Mouse (Mus musculus) liver, embryonic 13.5 days (tissue): Measurements from ENCODE around the gene Suz12. TPM values are rescaled to one million over a fixed set of nuclear protein-coding genes. Genes with fewer than 3 reads are reported as not detected.
"Not testable (repeated sequence)": the region's sequence is repeated elsewhere in the genome, so short reads cannot be mapped to it uniquely, and the experiment has no call there.

ENCODE experiments used
- ATAC-seq: fragments of 200-750 bp; cut with Nextera tagmentation; 2 replicates; pipeline ENCODE4 v1.8.0; 2017; ENCODE audit warnings: low read depth, mild to moderate bottlenecking, moderate number of reproducible peaks, moderate library complexity
- DNase-seq: peaks from one replicate; pipeline ENCODE4 v3.0.0; 2022
- H3K27ac ChIP-seq: fragments of 300-500 bp; sonication (generic); 2 replicates; pipeline ENCODE4 v1.5.1; 2015; ENCODE audit warnings: moderate library complexity, mild to moderate bottlenecking, inconsistent platforms
- H3K27me3 ChIP-seq: fragments of 300-500 bp; sonication (generic); 2 replicates; pipeline ENCODE4 v1.6.1; 2015; ENCODE audit warnings: mild to moderate bottlenecking, inconsistent platforms
- H3K36me3 ChIP-seq: fragments of 300-500 bp; sonication (generic); 2 replicates; pipeline ENCODE4 v1.6.1; 2015; ENCODE audit warnings: mild to moderate bottlenecking, inconsistent platforms
- H3K4me1 ChIP-seq: fragments of 300-500 bp; sonication (generic); replicated peaks from 2 replicates; pipeline ENCODE4 v1.6.1; 2015; ENCODE audit warnings: inconsistent platforms
- H3K4me2 ChIP-seq: fragments of 300-500 bp; sonication (generic); 2 replicates; pipeline ENCODE4 v1.6.1; 2015; ENCODE audit warnings: inconsistent platforms, mild to moderate bottlenecking, moderate library complexity
- H3K4me3 ChIP-seq: fragments of 300-500 bp; sonication (generic); replicated peaks from 2 replicates; pipeline ENCODE4 v1.5.1; 2015; ENCODE audit warnings: mild to moderate bottlenecking, inconsistent platforms
- H3K9ac ChIP-seq: fragments of 300-500 bp; sonication (generic); 2 replicates; pipeline ENCODE4 v1.6.1; 2015; ENCODE audit warnings: mild to moderate bottlenecking, inconsistent platforms
- H3K9me3 ChIP-seq: fragments of 300-500 bp; sonication (generic); replicated peaks from 2 replicates; pipeline ENCODE4 v1.6.1; 2016; ENCODE audit warnings: inconsistent platforms
- WGBS: fragments of 180-500 bp; shearing (Covaris S2); methylation state at CpG from one replicate; pipeline ENCODE4 v1.1.7; 2015; ENCODE audit not compliant: insufficient replicate concordance; 5-methylcytosine and 5-hydroxymethylcytosine counted together
- polyA plus RNA-seq: library from polyadenylated mRNA; unstranded; fragments of >200 nt; fragmentation: Nextera tagmentation; extraction: Ambion mirVana; gene quantifications from 2 replicates; pipeline ENCODE4 v1.2.1, GENCODE M21; 2015

The Suz12 gene
- polyA plus RNA-seq, 1 experiment from 2014 or later, result 16.4 TPM

GRCm38 (mm10) chr11:79992035-79992591 lies 793 bp upstream of the Suz12 start:
- no peaks in the 10 kb centered on the region for H3K9me3 ChIP-seq
- DNase-seq (no peak), ATAC-seq (no peak)
- peak overlapping the region; percentile 82 for H3K9ac ChIP-seq
- WGBS, result 14% methylated on average over 21 of the region's 21 CpGs
- H3K27ac ChIP-seq, result peak overlapping the region; percentile 92
- peak overlapping the region; percentile 99 for H3K4me3 ChIP-seq
- peaks cover 13% of the 10 kb centered on the region for H3K36me3 ChIP-seq
- H3K4me1 ChIP-seq, result peaks cover 15% of the 10 kb centered on the region
- H3K27me3 ChIP-seq, result no peaks in the 10 kb centered on the region
- H3K4me2 ChIP-seq, result peak overlapping the region; percentile 89

GRCm38 (mm10) chr11:79993356-79994270 lies 707 bp downstream of the Suz12 start:
- peak overlapping the region; percentile 99 for H3K4me3 ChIP-seq
- ATAC-seq (peak; percentile 22), DNase-seq (no peak)
- peak overlapping the region; percentile 99 for H3K9ac ChIP-seq
- H3K4me1 ChIP-seq, result peaks cover 15% of the 10 kb centered on the region
- H3K4me2 ChIP-seq, result peak overlapping the region; percentile 64
- peak overlapping the region; percentile 100 for H3K27ac ChIP-seq
- H3K36me3 ChIP-seq, result peaks cover 21% of the 10 kb centered on the region
- WGBS, result 1% methylated on average over 64 of the region's 74 CpGs
- H3K9me3 ChIP-seq, result no peaks in the 10 kb centered on the region
- H3K27me3 ChIP-seq, result no peaks in the 10 kb centered on the region

GRCm38 (mm10) chr11:79994271-79994988 lies 1.5 kb downstream of the Suz12 start:
- no peak for ATAC-seq
- Histone ChIP-seq H3K4me2 (peak overlapping the region; percentile 64), H3K4me3 (peak overlapping the region; percentile 99), H3K9ac (peak overlapping the region; percentile 99), H3K9me3 (no peaks in the 10 kb centered on the region), H3K4me1 (peaks cover 15% of the 10 kb centered on the region), H3K36me3 (peaks cover 26% of the 10 kb centered on the region), H3K27me3 (no peaks in the 10 kb centered on the region), H3K27ac (peak overlapping the region; percentile 100; the same call in 1 of the 2 replicates)
- WGBS, result 2% methylated on average over 7 of the region's 7 CpGs
- DNase-seq, result no peak

GRCm38 (mm10) chr11:80016533-80016932 lies 23.6 kb downstream of the Suz12 start:
- not testable (repeated sequence) for H3K27me3 ChIP-seq, DNase-seq, H3K4me3 ChIP-seq, H3K9ac ChIP-seq, H3K27ac ChIP-seq, ATAC-seq, H3K4me2 ChIP-seq, H3K4me1 ChIP-seq, H3K9me3 ChIP-seq
- 87% methylated on average over 4 of the region's 5 CpGs for WGBS
- peaks cover 81% of the 10 kb centered on the region for H3K36me3 ChIP-seq

GRCm38 (mm10) chr11:80019792-80020191 lies 26.9 kb downstream of the Suz12 start:
- ATAC-seq (no peak), DNase-seq (no peak)
- Histone ChIP-seq H3K4me1 (no peaks in the 10 kb centered on the region), H3K36me3 (peaks cover 80% of the 10 kb centered on the region), H3K9ac (no peak overlapping the region), H3K27me3 (no peaks in the 10 kb centered on the region), H3K9me3 (no peaks in the 10 kb centered on the region), H3K4me2 (no peak overlapping the region), H3K27ac (no peak overlapping the region), H3K4me3 (no peak overlapping the region)
- WGBS, result 100% methylated on average over 1 of the region's 1 CpGs

GRCm38 (mm10) chr11:80021306-80021705 lies 28.4 kb downstream of the Suz12 start:
- H3K4me3 ChIP-seq, result no peak overlapping the region
- WGBS, result 81% methylated on average over 4 of the region's 4 CpGs
- no peak overlapping the region for H3K27ac ChIP-seq
- ATAC-seq (no peak), DNase-seq (no peak)
- H3K4me2 ChIP-seq, result no peak overlapping the region
- H3K36me3 ChIP-seq, result peaks cover 80% of the 10 kb centered on the region
- no peaks in the 10 kb centered on the region for H3K4me1 ChIP-seq
- H3K27me3 ChIP-seq, result no peaks in the 10 kb centered on the region
- H3K9ac ChIP-seq, result no peak overlapping the region
- H3K9me3 ChIP-seq, result no peaks in the 10 kb centered on the region

GRCm38 (mm10) chr11:80037495-80037894 lies 44.6 kb downstream of the Suz12 start:
- ATAC-seq, result no peak
- Histone ChIP-seq H3K4me3 (no peak overlapping the region), H3K9ac (no peak overlapping the region), H3K27ac (no peak overlapping the region), H3K4me2 (no peak overlapping the region), H3K27me3 (no peaks in the 10 kb centered on the region), H3K36me3 (peaks cover 34% of the 10 kb centered on the region), H3K4me1 (no peaks in the 10 kb centered on the region), H3K9me3 (no peaks in the 10 kb centered on the region)
- no peak for DNase-seq
- 69% methylated on average over 8 of the region's 8 CpGs for WGBS

GRCm38 (mm10) chr11:80042615-80043418 lies 49.9 kb downstream of the Suz12 start:
- no peak overlapping the region for H3K9ac ChIP-seq
- no peak overlapping the region for H3K4me3 ChIP-seq
- no peak overlapping the region for H3K4me2 ChIP-seq
- H3K4me1 ChIP-seq, result no peaks in the 10 kb centered on the region
- no peaks in the 10 kb centered on the region for H3K27me3 ChIP-seq
- H3K36me3 ChIP-seq, result peaks cover 48% of the 10 kb centered on the region
- no peak overlapping the region for H3K27ac ChIP-seq
- no peaks in the 10 kb centered on the region for H3K9me3 ChIP-seq
- DNase-seq, result peak; percentile 26
- WGBS, result 57% methylated on average over 10 of the region's 10 CpGs
- no peak for ATAC-seq

GRCm38 (mm10) chr11:80043419-80043817 lies 50.5 kb downstream of the Suz12 start:
- no peak for DNase-seq
- 79% methylated on average over 8 of the region's 8 CpGs for WGBS

GRCm38 (mm10) chr11:80046856-80047255 lies 54.0 kb downstream of the Suz12 start:
- peaks cover 88% of the 10 kb centered on the region for H3K36me3 ChIP-seq
- no peak overlapping the region for H3K4me3 ChIP-seq
- H3K9ac ChIP-seq, result no peak overlapping the region
- H3K4me2 ChIP-seq, result no peak overlapping the region
- no peaks in the 10 kb centered on the region for H3K4me1 ChIP-seq
- DNase-seq, result no peak
- no peaks in the 10 kb centered on the region for H3K27me3 ChIP-seq
- ATAC-seq, result no peak
- 90% methylated on average over 7 of the region's 7 CpGs for WGBS
- H3K27ac ChIP-seq, result no peak overlapping the region
- H3K9me3 ChIP-seq, result no peaks in the 10 kb centered on the region

More at GRCm38 (mm10) chr11:80043419-80043817, 50.5 kb downstream of the Suz12 start:
- Histone ChIP-seq H3K9me3 (no peaks in the 10 kb centered on the region), H3K4me2 (no peak overlapping the region), H3K4me1 (no peaks in the 10 kb centered on the region), H3K4me3 (no peak overlapping the region), H3K36me3 (peaks cover 54% of the 10 kb centered on the region), H3K27me3 (no peaks in the 10 kb centered on the region), H3K9ac (no peak overlapping the region), H3K27ac (no peak overlapping the region)
- ATAC-seq, result no peak
